Mouse (Mus musculus): ENCODE results near the gene Gm3336. TPM values are rescaled to one million over a fixed set of nuclear protein-coding genes. Genes with fewer than 3 reads are reported as not detected.

The Gm3336 gene
- polyA plus RNA-seq (2021; fragmentation: Nextera tagmentation), result not detected in 2 replicates
- long read RNA-seq, experiment 1, result 0 reads
- long read RNA-seq, experiment 2, result 0 reads

DNA sequence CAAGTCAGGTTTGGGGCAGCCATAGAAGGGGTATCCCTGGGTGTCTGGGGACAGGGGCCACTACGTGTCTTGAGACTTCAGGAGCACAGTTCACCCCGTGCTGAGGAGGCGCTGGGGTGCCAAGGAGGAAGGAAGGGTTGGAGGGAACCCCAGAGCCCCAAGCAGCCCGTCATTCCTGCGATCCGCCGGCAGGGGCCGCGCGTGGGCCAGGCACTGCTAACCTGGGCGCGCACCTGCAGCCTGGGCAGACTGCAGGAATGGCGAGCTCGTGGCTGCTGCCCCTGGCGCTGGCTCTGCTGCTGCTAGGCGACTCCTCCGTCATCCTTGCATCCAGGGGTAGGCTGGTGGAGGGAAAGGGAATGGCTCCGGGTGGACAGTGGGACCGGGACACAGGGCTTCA lies at the start of gene Gm3336:
TSS of gene Gm3336 (plus strand) at position 247 of the 400 bp plus-strand sequence.

DNA sequence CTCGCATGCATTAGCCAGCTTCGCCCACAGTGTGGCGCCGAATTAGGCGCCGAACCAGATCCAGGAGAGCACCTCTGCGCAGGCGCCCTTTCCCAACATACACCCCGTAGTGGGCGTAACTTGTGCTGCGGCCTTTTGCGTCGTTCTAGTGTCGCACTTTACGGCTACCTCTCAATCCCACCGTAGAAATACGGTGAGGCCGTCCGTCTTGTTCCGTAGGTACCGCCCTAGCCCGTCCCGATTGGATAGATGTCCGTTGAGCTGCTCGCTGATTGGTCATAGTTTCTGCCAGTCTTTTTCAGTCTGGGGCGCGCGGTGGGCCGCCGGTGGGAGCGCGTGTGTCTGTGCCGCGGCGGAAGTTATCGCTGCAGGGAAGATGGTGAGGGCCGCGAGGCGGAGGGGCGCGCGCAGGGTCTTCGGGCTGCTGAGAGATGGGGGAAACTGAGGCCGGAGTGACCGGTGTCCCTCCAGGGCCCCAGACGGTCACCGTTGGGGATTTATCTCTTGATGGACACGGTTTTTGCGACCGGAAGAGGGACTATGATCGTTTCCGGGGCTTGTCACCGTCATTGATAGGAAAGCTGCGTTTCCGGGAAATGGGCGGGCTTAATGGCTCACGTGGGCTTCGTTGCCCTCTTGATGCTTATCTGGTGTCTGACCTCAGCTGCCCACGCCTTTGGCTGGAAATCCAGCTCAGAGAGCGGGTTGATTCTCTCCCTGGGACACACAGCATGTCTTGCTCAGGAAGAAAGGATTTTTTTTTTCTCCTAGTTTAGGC lies 45.1 kb upstream of the Gm3336 start, which contains the start of gene Lsm4:
TSS of gene Lsm4 (plus strand) at position 170 of the 778 bp plus-strand sequence.

DNA sequence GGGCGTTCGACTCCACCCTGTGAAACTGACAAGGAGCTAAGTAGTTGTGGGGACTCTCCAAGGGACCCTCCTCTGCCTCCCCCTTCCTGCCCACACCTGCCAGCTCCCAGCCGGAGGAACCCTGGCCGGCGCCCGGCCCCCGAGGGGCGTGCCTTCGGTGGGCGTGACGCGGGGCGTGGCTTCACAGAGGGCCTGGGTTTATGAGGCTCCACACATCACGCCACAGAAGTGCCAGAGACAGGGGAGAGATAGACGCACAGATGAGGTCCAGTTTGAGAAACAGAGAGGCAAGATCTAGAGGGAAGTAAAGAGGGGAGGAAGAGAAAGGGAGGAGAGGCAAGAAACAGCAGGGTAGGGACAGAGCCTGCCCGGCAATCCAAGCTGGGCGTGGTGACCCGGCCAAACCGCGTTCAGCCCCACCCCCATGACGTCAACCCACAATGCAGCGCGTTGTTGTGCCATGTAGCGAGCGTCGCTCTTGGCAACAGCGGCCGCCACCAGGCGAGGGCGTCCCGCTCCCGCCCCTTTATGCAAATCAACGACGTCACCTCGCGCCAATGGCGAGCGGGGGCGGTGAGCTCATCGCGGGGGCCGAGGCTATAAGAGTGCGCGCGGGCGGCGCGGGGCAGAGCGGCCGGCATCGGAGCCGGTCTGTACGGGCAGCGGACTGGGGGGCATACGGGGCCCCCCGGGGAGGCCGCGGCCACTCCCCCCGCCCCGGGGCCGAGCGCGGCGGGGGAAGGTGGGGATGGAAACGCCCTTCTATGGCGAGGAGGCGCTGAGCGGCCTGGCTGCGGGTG lies 19.8 kb upstream of the Gm3336 start, which contains the start of gene Jund:
TSS of gene Jund (plus strand) at position 640 of the 800 bp plus-strand sequence.

DNA sequence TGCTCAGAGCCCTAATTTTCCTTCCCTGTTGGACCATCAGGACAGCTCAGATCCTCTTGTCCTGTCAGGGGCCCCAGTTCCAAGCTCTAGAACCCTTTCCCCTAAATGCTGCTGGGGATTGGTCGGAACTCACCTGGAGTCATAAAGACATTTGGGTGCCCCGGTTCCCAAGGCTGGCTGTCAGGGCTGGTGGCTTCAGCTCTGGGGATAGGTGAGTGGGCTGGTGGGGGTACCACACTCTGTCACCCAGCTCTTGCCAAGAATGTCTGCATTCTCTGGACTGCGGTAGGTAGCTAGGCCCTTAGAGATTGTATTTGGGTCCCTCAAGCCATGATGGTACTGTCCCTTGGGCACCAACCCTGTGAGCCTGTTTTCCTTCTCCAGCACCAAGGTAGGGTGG lies 15.1 kb upstream of the Gm3336 start, which contains the start of gene Iqcn:
TSS of gene Iqcn (plus strand) at position 171 of the 400 bp plus-strand sequence.

DNA sequence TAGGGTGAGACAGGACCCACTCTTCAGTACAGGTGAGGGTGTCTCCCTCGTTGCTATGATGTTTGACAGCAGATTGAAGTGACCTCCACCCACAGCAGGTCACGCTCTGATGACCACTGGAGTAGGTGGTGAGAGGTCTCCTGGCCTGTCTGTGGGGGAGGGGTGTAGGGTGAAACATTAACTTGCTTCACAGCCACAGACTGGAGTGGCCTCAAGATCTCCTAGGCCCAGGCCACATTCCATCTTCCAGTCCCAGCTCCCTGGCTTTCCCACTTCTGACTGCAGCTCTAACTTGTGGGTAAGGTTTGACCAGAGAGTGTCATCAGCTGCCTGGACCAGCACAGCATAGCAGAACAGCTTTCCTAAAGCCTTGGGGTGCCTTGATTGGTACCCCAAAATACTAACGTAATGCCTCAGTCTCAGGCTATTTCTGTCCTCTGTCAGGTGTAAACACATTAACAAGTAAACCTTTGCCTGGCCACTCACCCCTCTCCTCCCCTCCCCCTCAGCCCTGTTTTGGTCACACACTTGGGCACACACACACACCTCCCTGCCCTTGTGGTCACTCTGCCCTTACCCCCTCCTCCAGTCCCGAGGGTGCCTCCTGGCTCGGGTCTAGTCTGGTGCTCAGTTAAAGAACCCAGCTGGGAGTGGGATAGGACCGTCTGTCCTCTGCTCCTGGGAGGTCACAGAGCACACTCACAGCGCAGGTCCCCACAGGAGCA lies 5.3 kb downstream of the Gm3336 start, which contains the start of gene Pde4c:
TSS of gene Pde4c (plus strand) at position 235 of the 725 bp plus-strand sequence.

DNA sequence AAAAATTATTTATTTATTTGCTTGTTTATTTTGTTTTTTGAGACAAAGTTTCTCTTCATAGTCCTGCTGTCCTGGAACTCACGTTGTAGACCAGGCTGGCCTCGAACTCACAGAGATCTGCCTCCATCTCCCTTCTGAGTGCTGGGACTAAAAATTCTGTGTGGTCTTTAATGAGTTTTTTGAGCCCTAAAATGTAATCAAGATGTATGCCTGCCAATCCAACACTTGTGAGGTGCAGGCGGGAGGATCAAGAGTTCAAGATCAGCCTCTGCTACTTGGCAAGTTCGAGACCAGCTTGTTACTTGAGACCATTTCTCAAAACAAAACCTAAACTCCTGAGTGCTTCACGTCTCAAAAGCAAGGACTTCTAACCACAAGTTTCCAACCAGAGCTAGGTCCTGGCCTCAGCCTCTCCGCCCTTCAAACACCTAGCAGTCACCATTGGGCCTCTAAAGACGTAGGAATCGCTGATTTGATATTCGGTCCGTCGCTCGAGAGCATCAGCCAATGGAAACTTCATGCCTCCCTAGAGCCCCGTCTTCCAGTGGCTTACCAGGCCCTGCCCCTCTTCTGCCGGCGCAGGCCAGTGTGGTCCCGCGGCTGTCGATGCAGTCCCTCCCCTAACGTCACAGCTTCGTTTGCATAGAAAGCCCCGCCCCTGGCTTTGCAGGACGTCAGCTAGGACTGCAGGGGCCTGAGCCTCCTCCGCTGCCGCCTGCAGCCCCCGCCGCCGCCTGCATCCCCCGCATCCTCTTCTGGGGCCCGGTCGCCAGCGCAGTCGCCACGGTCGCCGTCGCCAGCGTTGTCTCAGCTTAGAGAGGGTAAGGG lies 35.9 kb downstream of the Gm3336 start, which contains the start of gene Rab3a:
TSS of gene Rab3a (plus strand) at position 637 of the 828 bp plus-strand sequence.

DNA sequence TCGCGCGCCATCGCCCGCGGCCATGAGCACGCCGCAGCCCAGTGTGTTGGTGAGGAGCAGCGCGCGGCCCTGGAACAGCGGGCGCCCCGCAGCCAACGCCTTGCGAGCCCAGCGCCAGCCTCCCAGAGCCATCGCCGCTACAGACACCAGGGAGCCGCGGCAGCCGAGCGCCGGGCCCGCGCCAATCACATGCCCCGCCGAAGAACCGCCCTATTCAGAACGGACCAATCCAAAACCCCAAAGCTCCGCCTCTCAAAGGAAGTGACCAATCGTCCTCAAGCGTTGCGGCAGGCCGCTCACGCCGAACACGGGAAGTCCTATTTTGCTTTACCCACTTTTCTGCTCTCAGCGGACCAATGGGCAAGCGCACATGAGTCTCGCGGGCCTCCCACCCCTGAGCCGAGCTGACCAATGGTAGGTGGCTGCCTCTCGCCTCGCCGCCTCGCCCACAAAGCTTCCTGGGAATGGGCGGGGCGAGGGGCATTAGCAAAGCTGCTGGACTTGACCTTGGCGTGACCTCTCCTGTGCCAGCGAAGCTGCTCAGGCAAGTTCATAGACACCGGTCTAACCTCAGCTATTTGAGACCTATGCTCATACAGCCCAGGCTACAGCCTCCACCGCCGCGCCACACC lies 42.5 kb downstream of the Gm3336 start, which contains the start of gene Mpv17l2:
TSS of gene Mpv17l2 (minus strand) at position 172 of the 632 bp plus-strand sequence.

Other genes with a start within 250 kb of the Gm3336 start
- gene Klhl26, start 241.6 kb upstream of the Gm3336 start, polyA plus RNA-seq (2021; fragmentation: Nextera tagmentation), result 38.9 and 40.2 TPM in 2 replicates
- 591 and 736 TPM in 2 replicates for gene Tmem59l, start 231.2 kb upstream of the Gm3336 start, polyA plus RNA-seq (2021; fragmentation: Nextera tagmentation)
- gene Crlf1, start 225.4 kb upstream of the Gm3336 start, polyA plus RNA-seq (2021; fragmentation: Nextera tagmentation), result 9.9 and 12.1 TPM in 2 replicates
- gene Rex1bd, start 211.8 kb upstream of the Gm3336 start, polyA plus RNA-seq (2021; fragmentation: Nextera tagmentation), result 265 and 282 TPM in 2 replicates
- gene Uba52, start 207.7 kb upstream of the Gm3336 start, polyA plus RNA-seq (2021; fragmentation: Nextera tagmentation), result 5,013 and 5,525 TPM in 2 replicates
- gene Fkbp8, start 190.8 kb upstream of the Gm3336 start, polyA plus RNA-seq (2021; fragmentation: Nextera tagmentation), result 325 and 337 TPM in 2 replicates
- 62.6 and 69.8 TPM in 2 replicates for gene Kxd1, start 190.6 kb upstream of the Gm3336 start, polyA plus RNA-seq (2021; fragmentation: Nextera tagmentation)
- 5.2 and 5.7 TPM in 2 replicates for gene Ell, start 179.1 kb upstream of the Gm3336 start, polyA plus RNA-seq (2021; fragmentation: Nextera tagmentation)
- 35.8 and 42.8 TPM in 2 replicates for gene Isyna1, start 124.2 kb upstream of the Gm3336 start, polyA plus RNA-seq (2021; fragmentation: Nextera tagmentation)
- 134 and 161 TPM in 2 replicates for gene Ssbp4, start 109.7 kb upstream of the Gm3336 start, polyA plus RNA-seq (2021; fragmentation: Nextera tagmentation)
- 0.85 and 1.1 TPM in 2 replicates for gene Lrrc25, start 102.4 kb upstream of the Gm3336 start, polyA plus RNA-seq (2021; fragmentation: Nextera tagmentation)
- gene Gdf15, start 86.1 kb upstream of the Gm3336 start, polyA plus RNA-seq (2021; fragmentation: Nextera tagmentation), result 0.84 TPM in 1 of 2 replicates, not detected in the other
- gene Pgpep1, start 58.2 kb upstream of the Gm3336 start, polyA plus RNA-seq (2021; fragmentation: Nextera tagmentation), result 16.0 and 19.4 TPM in 2 replicates
- 247 and 266 TPM in 2 replicates for gene Lsm4, start 45.3 kb upstream of the Gm3336 start, polyA plus RNA-seq (2021; fragmentation: Nextera tagmentation)
- gene Jund, start 19.6 kb upstream of the Gm3336 start, polyA plus RNA-seq (2021; fragmentation: Nextera tagmentation), result 6.2 and 8.7 TPM in 2 replicates
- gene Iqcn, start 15.1 kb upstream of the Gm3336 start, polyA plus RNA-seq (2021; fragmentation: Nextera tagmentation), result 0.05 TPM in 1 of 2 replicates, not detected in the other
- 0.05 and 0.30 TPM in 2 replicates for gene Pde4c, start 5.2 kb downstream of the Gm3336 start, polyA plus RNA-seq (2021; fragmentation: Nextera tagmentation)
- 868 and 977 TPM in 2 replicates for gene Rab3a, start 36.1 kb downstream of the Gm3336 start, polyA plus RNA-seq (2021; fragmentation: Nextera tagmentation)
- gene Mpv17l2, start 42.4 kb downstream of the Gm3336 start, polyA plus RNA-seq (2021; fragmentation: Nextera tagmentation), result 115 and 124 TPM in 2 replicates
- 97.6 and 107 TPM in 2 replicates for gene Pik3r2, start 58.2 kb downstream of the Gm3336 start, polyA plus RNA-seq (2021; fragmentation: Nextera tagmentation)
- gene Mast3, start 86.5 kb downstream of the Gm3336 start, polyA plus RNA-seq (2021; fragmentation: Nextera tagmentation), result 109 and 146 TPM in 2 replicates
- 0.10 and 0.21 TPM in 2 replicates for gene Il12rb1, start 89.9 kb downstream of the Gm3336 start, polyA plus RNA-seq (2021; fragmentation: Nextera tagmentation)
- 8.8 and 12.2 TPM in 2 replicates for gene Arrdc2, start 121.2 kb downstream of the Gm3336 start, polyA plus RNA-seq (2021; fragmentation: Nextera tagmentation)
- gene Kcnn1, start 144.7 kb downstream of the Gm3336 start, polyA plus RNA-seq (2021; fragmentation: Nextera tagmentation), result 8.6 and 9.3 TPM in 2 replicates
- 128 and 139 TPM in 2 replicates for gene Ccdc124, start 155.4 kb downstream of the Gm3336 start, polyA plus RNA-seq (2021; fragmentation: Nextera tagmentation)
- gene Slc5a5, start 174.2 kb downstream of the Gm3336 start, polyA plus RNA-seq (2021; fragmentation: Nextera tagmentation), result 18.6 and 19.7 TPM in 2 replicates
- 2,904 and 3,318 TPM in 2 replicates for gene Rpl18a, start 178.9 kb downstream of the Gm3336 start, polyA plus RNA-seq (2021; fragmentation: Nextera tagmentation)
- gene Map1s, start 187.4 kb downstream of the Gm3336 start, polyA plus RNA-seq (2021; fragmentation: Nextera tagmentation), result 29.0 and 30.2 TPM in 2 replicates

Measured in layer of hippocampus, adult 6 months (tissue).